Comparison of ENCODE assay signal across 8 mouse cellular contexts in the genomic region with DNA sequence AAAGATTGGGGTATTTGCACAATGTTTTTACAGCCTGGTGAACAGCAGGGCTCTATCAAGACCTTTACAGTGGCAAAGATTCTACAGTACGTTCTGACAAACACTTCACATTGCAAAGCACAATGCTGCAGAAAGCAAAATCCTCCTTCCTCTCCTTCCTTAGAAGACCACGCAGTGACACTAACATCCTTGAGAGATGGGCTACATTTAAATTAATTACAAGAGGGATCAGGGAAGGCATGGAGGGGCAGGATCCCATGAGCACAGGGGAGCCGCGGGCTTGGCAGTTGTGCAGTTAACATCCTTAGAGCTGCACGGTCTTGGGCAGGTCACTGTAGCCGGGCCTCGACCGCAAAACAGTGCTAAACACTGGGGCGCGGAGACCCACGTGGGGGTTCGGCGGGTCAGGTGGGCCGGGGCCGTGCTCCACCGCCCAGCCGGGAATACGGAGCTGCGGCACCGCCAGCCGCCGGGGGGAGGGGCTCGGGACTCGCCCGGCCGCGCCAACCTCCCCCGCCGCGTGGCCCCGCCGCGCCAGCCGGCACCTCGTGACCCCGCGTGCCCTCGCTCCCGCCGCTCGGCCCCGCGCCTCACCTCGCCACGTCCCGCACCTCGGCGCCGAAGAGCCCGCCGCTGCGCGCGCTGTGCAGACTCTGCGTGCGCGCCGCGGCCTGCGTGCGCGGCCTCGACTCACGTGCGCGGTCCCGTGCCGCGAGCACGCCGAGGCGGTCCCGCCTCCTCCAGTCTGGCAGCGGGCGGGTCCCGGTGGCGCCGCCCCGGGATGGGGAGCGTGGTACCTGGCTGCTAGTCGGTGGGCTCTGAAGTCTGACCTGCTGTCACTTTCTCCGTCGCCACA. TPM values are rescaled to one million over a fixed set of nuclear protein-coding genes. Genes with fewer than 3 reads are reported as not detected.
A peak's percentile ranks its signal among the peaks of the same experiment; 100 is the strongest.
DNase-seq lines count a peak whose midpoint lies in the region; ATAC-seq and TF ChIP-seq lines count a peak whose summit lies in the region.

Tada2a (minus strand) TSS at position 658 of the 856 bp plus-strand sequence.
Acaca (plus strand) TSS at position 730 of the 856 bp plus-strand sequence.

- H3K27ac ChIP-seq in cerebellum, adult 2 months (ENCODE audit: insufficient read depth, low read length), result peak within 1 kb of the TSS; percentile 15; the same call in 1 of the 2 replicates
- H3K27ac ChIP-seq in forebrain, postnatal 0 days (ENCODE audit: low read depth, low read length), result peak within 1 kb of the TSS; percentile 81

- H3K4me1 ChIP-seq in cerebellum, adult 2 months (ENCODE audit: control insufficient read depth, insufficient read depth, low read length), result no peaks in the 10 kb centered on the region; the same call in 1 of the 2 replicates
- H3K4me1 ChIP-seq in forebrain, postnatal 0 days (ENCODE audit: insufficient read depth), result peaks cover 8% of the 10 kb centered on the region; the same call in 1 of the 2 replicates

- no peaks in the 10 kb centered on the region for H3K9me3 ChIP-seq in forebrain, postnatal 0 days (ENCODE audit: low read length)

- peak; percentile 87 for TF ChIP-seq POLR2A in cerebellum, adult 2 months (IDR thresholded peaks at IDR 0.05; ENCODE audit: borderline replicate concordance, insufficient read depth, low read length)

- WGBS in cerebellum, adult 2 months, result under 1% methylated on average over 64 of the region's 83 CpGs
- 2% methylated on average over 58 of the region's 83 CpGs for WGBS in forebrain, postnatal 0 days

- TF ChIP-seq CTCF in cerebellum, adult 2 months (IDR thresholded peaks at IDR 0.05; ENCODE audit: borderline replicate concordance, insufficient read depth, low read depth, low read length), result no peak
- TF ChIP-seq CTCF in forebrain, postnatal 0 days (IDR thresholded peaks at IDR 0.05; ENCODE audit: low read depth), result no peak

- peaks cover 21% of the 10 kb centered on the region for H3K36me3 ChIP-seq in forebrain, postnatal 0 days (ENCODE audit: insufficient read depth)

- peak within 1 kb of the TSS; percentile 77 for H3K9ac ChIP-seq in forebrain, postnatal 0 days

- H3K4me2 ChIP-seq in forebrain, postnatal 0 days (ENCODE audit: low read depth), result peak within 1 kb of the TSS; percentile 68

- no peaks in the 10 kb centered on the region for H3K27me3 ChIP-seq in cerebellum, adult 2 months (ENCODE audit: control insufficient read depth, insufficient read depth, low read length)
- H3K27me3 ChIP-seq in forebrain, postnatal 0 days (ENCODE audit: insufficient read depth, low read length), result no peaks in the 10 kb centered on the region

- peak; percentile 96 for ATAC-seq in forebrain, postnatal 0 days

- peak; percentile 90 for DNase-seq in MN1 (ENCODE audit: low spot score)
- DNase-seq in cerebellum, adult 2 months, result peak; percentile 87 to 88
- DNase-seq in forebrain, postnatal 0 days, result peak; percentile 94
- peak; percentile 81 for DNase-seq in heart, postnatal 4 days
- peak; percentile 78 to 89 for DNase-seq in layer of hippocampus, postnatal 10 days (ENCODE audit: low spot score in 2 of 2)
- peak; percentile 79 for DNase-seq in lung, postnatal 10 days
- peak; percentile 81 for DNase-seq in ovary, postnatal 14 days (ENCODE audit: low spot score)
- DNase-seq in thymus, postnatal 10 days (ENCODE audit: low spot score in 2 of 2), result peak; percentile 60 to 77

- H3K4me3 ChIP-seq in cerebellum, adult 2 months (replicated peaks; ENCODE audit: insufficient read depth, low read depth, low read length), result peak within 1 kb of the TSS; percentile 86
- H3K4me3 ChIP-seq in forebrain, postnatal 0 days (ENCODE audit: low read depth, low read length), result peak within 1 kb of the TSS; percentile 73

RNA-seq across cellular contexts. Expression of gene Tada2a, which starts in this region (rescaled TPM):
- polyA plus RNA-seq in cerebellum, adult 2 months (2012; rRNA removed), result 39.2 and 46.6 TPM in 2 replicates
- total RNA-seq in forebrain, postnatal 0 days (2014; rRNA removed), result 24.8 and 26.1 TPM in 2 replicates
- polyA plus RNA-seq in forebrain, postnatal 0 days (2015; fragmentation: Nextera tagmentation; extraction: Ambion mirVana), result 29.0 and 30.1 TPM in 2 replicates
- total RNA-seq in heart, postnatal 4 days (2021), result 10 to 100 TPM; 11.8 to 12.0 TPM
- 10 to 100 TPM; 34.8 to 35.6 TPM for total RNA-seq in layer of hippocampus, postnatal 10 days (2021)

RNA-seq across cellular contexts. Expression of gene Acaca, which starts in this region (rescaled TPM):
- polyA plus RNA-seq in cerebellum, adult 2 months (2012; rRNA removed), result 27.4 and 29.2 TPM in 2 replicates
- 162 and 200 TPM in 2 replicates for total RNA-seq in forebrain, postnatal 0 days (2014; rRNA removed)
- 14.7 and 16.5 TPM in 2 replicates for polyA plus RNA-seq in forebrain, postnatal 0 days (2015; fragmentation: Nextera tagmentation; extraction: Ambion mirVana)
- 10 to 100 TPM; 25.0 to 28.4 TPM for total RNA-seq in heart, postnatal 4 days (2021)
- 100 to 1,000 TPM; 105 to 117 TPM for total RNA-seq in layer of hippocampus, postnatal 10 days (2021)

Comparison
In these comparisons a context has a peak if more than half of its experiments do, and no peak if none do; other contexts are left out.
1. Peak in every context shown above with its lines: DNase-seq, ATAC-seq, H3K4me3 ChIP-seq and H3K27ac ChIP-seq.